Mouse (Mus musculus) heart, adult 2 months (tissue): ENCODE measurements at regions not wholly inside any gene's neighbourhood (a gene's known extent, or its start where the extent isn't known, plus 50 kb on each side); places are given as distances from the start of the nearest gene placed in this dataset.

Experiments used
- CTCF ChIP-seq: fragments of 200-600 bp; IDR thresholded peaks from 2 replicates; pipeline ENCODE4 v1.8.1; 2022; ENCODE audit warnings: antibody characterized with exemption, mild to moderate bottlenecking, moderate library complexity
- POLR2A ChIP-seq: fragments of 200-500 bp; IDR thresholded peaks from 2 replicates; pipeline ENCODE4 v1.6.1; 2011; ENCODE audit warnings: mild to moderate bottlenecking, low read depth, low read length, control low read depth; ENCODE audit not compliant: insufficient read depth

GRCm38 (mm10) chr12:95321693-95322092, 370.3 kb upstream of the Flrt2 start:
- TF ChIP-seq CTCF, result no peak
- TF ChIP-seq POLR2A, result no peak
